Mouse (Mus musculus) embryonic stem cell, embryonic (primary cell): ENCODE measurements around the gene Azin2.

Source experiments
- CTCF ChIA-PET, 4 experiments: fragments of 300-600 bp in 2 of 4; fragments of 350-600 bp in 2 of 4; sonication (Branson Sonifier 250); formaldehyde crosslinking; loops; one replicate each; lab custom pipeline; 2022; ENCODE audit warnings: inconsistent platforms in 2 of 4; lab: Charles Lee
- POLR2A ChIA-PET, 4 experiments: fragments of 300-600 bp in 2 of 4; fragments of 350-600 bp in 2 of 4; sonication (Branson Sonifier 250); formaldehyde crosslinking; loops; one replicate each; lab custom pipeline; 2022; ENCODE audit warnings: antibody characterized with exemption in 4 of 4, inconsistent platforms in 1 of 4; lab: Charles Lee

Azin2 gene

DNA sequence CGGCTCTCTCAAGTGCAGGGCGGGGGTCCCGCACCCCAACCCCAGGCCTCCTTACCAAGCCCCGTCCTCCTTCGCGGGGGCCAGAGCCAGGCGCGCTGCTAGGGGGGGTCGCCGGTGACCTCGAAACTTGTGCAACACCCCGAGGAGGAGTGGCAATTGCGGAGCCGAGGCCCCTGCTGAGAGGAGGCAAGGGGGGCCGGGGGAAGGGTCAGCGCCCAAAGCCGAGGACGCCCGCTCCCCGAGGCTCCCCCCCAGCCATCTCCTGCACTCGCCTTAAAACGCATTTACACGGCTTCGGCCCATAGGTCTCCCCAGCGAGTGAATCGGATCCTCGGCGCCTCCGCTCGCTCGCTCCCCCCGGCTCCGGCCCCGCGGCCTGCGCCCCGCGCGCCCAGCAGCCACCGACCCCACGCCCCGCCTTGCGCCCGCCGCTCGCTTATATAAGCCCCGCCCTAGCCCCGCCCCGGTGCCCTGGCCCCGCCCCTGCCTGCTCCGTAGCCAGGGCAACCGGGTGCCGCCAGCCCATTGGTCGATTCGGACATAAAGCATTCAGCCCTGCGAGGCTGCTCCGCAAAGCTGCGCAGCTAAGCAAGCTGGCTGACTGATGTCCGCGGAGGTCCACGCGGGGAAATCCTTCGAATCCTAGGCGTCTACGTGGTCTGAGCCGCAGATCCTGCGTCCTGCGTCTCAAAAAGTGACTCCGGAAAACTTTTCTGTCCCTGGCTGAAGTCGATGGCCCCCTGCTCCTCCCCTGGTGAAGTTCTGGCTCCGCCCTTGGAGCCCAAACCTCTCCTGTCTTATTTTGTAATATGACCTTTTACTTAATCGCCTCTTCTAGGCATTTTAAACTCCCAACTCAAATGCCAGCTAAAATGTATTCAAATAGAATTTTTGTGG is at the start of gene Azin2:
Gene Azin2 (minus strand): TSS at position 414 of the 897 bp plus-strand sequence.
- CTCF ChIA-PET = interaction anchor here (0.5 to 1.8 kb wide), 11 partner anchors 9 to 395 kb away, joined by 3 to 7 read pairs (median 4); no protein-coding TSS in a partner anchor
- POLR2A ChIA-PET = interaction anchor here (0.5 to 9.9 kb wide), 70 partner anchors 8 to 1439 kb away, joined by 3 to 61 read pairs (median 4); partner anchors contain the start of genes Rnf19b (in 3 of the 4), Ak2 (in 1 of the 4), Bsdc1 (in 1 of the 4) and Csmd2 (in 1 of the 4)

DNA sequence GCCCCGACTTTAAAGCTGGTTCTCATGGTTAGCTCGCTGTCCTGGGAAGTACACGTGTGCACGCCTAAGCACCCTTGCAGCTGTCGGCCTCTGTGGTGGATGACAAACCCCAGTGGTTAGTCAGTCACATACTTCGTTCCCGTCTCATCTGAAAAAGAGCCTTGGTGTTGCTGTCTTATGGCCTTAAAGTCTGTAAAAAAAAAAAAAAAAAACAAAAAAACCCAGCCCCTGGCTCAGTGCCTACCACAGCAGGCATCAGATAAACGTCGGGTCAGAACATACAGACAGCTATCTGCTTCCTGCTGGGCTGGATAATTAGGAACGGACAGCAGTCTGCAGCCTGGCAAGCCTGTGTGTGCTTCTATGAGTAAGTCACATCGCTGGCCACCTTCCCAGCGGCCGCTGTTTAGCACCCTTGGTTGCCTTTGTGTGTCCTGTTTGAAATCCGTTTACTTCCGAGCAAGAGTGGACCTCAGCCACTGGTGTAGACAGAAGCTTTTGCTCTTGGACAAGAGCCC is 49.4 kb upstream of the Azin2 start:
- CTCF ChIA-PET = interaction anchor here in 2 of 4 experiments (0.6 to 0.7 kb wide), 4 partner anchors 38 to 237 kb away, joined by 4 to 9 read pairs (median 6); no protein-coding TSS in a partner anchor
- POLR2A ChIA-PET = interaction anchor here (0.6 to 22.0 kb wide), 17 partner anchors 9 to 463 kb away, joined by 3 to 330 read pairs (median 4); partner anchors contain the start of genes Rnf19b (in 3 of the 4) and Ak2 (in 2 of the 4)

DNA sequence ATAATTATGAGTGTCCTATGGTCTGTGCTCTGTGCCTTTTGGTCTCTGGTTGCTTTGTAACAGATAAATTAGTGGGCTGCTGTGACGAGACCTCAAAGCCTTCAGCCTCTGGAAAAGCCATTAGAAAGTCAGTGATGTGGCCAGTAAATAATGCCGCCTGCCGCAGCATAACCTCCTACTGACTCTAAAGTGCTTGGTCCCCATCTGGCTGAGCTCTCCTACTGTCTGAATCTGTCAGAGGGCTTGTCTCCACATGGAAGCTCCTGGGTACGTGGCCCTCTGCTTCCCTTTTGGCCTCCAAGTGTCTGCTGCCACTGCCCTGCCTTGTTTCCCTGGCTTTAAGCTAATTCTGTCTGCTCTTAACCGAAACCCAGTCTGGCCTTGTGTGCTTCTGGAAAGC is 47.3 kb upstream of the Azin2 start:
- ChIA-PET POLR2A (interaction anchor here in 3 of 4 experiments (0.6 to 22.0 kb wide), 11 partner anchors 11 to 52 kb away, joined by 3 to 330 read pairs (median 4); partner anchors contain the start of genes Ak2 (in 2 of the 3) and Rnf19b (in 2 of the 3)), CTCF (interaction anchor here in 2 of 4 experiments (0.7 to 1.1 kb wide), 2 partner anchors 13 to 121 kb away, joined by 4 to 6 read pairs; no protein-coding TSS in a partner anchor)

DNA sequence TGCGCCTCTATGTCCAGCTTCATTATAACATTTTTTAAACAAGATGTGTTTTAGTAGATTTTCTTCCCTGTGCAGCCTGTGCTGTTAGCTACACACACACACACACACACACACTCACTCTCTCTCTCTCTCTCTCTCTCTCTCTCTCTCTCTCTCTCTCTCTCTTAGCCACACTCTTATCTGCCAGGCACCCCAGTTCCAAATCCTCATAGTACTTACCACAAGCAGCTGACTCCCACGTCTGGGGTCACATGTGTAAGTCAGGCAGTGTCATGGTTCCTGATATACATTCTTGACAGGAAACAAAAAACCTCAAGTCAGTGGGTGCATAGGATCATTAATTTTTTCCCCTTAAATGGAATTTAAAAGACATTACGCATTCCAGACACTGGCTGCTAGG is 46.4 kb upstream of the Azin2 start:
- POLR2A ChIA-PET = interaction anchor here in 3 of 4 experiments (0.6 to 22.0 kb wide), 11 partner anchors 11 to 1343 kb away, joined by 3 to 330 read pairs (median 4); partner anchors contain the start of genes Ak2 (in 2 of the 3) and Rnf19b (in 2 of the 3)

DNA sequence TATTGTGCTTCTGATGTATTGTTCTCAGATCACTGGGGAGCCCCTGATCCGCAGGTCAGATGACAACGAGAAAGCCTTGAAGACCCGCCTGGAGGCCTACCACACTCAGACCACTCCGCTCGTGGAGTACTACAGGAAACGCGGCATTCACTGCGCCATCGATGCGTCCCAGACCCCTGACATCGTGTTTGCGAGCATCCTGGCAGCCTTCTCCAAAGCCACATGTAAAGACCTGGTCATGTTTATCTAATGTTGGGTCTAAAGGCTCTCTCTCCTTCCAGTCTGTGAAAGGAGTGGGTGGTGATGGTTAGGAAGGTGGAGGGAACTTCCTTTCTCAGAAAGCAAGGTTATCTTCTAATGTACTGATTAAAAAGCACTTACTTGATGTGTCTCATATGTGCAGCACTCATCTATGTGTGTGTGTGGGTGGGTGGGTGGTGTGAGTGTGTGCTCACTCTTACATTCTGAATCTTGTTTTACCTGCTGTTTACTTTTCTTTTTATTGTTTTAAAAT is 45.8 kb upstream of the Azin2 start:
- ChIA-PET CTCF (no interaction called here), POLR2A (interaction anchor here in 3 of 4 experiments (0.6 to 22.0 kb wide), 15 partner anchors 3 to 1344 kb away, joined by 3 to 330 read pairs (median 4); partner anchors contain the start of genes Rnf19b (in 3 of the 3) and Ak2 (in 2 of the 3))

More for the DNA sequence above, 46.4 kb upstream of the Azin2 start:
- CTCF ChIA-PET = interaction anchor here in 2 of 4 experiments (0.7 kb wide), 2 partner anchors 11 to 122 kb away, joined by 3 to 6 read pairs; no protein-coding TSS in a partner anchor

DNA sequence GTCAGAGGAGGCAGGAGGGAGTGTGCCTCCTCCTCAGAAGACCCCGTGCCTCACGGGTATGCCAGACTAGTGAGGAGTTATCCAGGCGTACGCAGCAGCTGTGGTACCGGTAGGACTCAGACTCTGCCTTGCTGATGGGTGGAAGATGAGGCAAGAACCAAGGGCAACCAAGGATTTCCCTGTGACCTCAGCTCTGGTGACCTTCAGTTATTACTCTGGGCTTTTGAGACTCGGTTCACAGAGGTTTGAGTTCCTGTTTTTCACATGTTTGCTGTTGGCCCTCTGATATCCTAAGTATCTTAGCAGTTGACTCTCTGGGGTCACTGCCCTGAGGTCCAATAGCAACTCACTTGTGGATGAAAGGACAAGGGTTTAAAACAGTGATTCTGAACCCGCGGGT is 41.5 kb upstream of the Azin2 start:
- CTCF ChIA-PET = interaction anchor here in 3 of 4 experiments (0.5 to 2.1 kb wide), 7 partner anchors 10 to 95 kb away, joined by 3 to 4 read pairs (median 3); no protein-coding TSS in a partner anchor
- POLR2A ChIA-PET = interaction anchor here in 3 of 4 experiments (0.5 to 22.0 kb wide), 25 partner anchors 6 to 91 kb away, joined by 3 to 330 read pairs (median 5); partner anchors contain the start of genes Rnf19b (in 3 of the 3) and Ak2 (in 2 of the 3)

DNA sequence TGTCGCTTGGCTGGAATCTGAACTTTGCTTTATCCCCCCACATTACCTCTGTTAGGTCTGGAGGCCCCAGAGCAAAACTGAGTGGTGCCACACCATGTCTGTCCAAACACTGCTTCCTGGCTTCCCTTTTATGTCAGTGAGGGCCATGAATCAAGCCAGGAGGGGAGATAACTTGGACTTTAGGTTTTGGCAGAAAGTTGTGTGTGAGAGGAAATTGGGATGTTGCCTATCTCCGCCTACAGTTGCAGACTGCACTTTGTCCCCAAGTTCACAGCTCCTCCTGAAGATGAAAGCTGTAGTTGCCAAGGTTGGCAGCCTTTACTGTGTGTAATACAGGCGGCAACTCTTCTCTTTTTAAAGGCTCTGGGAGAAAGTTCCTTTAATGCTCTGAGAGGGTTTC is 38.5 kb upstream of the Azin2 start:
- ChIA-PET CTCF (no interaction called here), POLR2A (interaction anchor here in 2 of 4 experiments (1.1 to 22.0 kb wide), 10 partner anchors 3 to 189 kb away, joined by 3 to 330 read pairs (median 222); partner anchors contain the start of genes Ak2 (in 2 of the 2), Rnf19b (in 1 of the 2), S100pbp (in 1 of the 2) and Yars (in 1 of the 2))

DNA sequence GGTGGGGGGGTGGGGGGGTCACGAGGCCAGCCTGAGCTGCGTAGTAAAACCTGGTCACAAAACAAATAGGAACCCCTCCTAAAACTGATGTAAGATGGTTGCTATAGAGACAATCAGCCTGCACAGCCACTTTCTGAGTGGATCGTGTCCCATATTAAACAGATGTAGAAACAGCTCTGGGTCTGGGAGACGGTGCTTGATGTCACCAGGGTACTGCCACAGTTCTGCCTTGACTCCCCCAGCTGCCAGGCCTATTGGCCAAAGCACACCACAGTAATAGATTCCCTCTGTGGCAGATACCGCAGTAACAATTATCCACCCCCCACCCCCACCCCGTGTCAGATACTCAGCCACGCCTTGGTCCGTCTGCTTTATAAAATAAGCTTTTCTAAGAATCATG is 36.2 kb upstream of the Azin2 start:
- ChIA-PET POLR2A (interaction anchor here (0.6 to 20.0 kb wide), 35 partner anchors 9 to 627 kb away, joined by 3 to 330 read pairs (median 6); partner anchors contain the start of genes Azin2 (in 2 of the 4) and Rnf19b (in 2 of the 4)), CTCF (interaction anchor here in 3 of 4 experiments (0.6 to 1.4 kb wide), 7 partner anchors 9 to 345 kb away, joined by 3 to 7 read pairs (median 5); no protein-coding TSS in a partner anchor)

DNA sequence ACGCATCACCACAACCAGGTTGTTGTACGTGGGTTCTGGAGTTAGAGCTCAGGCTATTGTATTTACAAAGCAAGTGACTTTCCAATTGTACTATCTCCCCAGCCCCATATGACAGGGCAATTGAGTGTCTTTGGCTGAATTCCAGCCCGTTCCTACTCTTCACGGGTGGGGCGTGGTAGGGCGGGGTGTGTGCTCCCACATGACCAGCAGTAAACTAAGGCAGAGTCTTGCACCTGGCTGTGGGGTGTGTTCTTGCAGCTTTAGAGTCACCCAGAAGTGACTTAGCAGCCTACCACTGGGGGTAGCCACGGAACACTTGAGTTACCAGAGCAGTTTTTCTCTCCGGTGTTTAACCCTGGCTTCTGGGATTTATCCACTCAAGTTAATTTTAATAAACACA is 35.0 kb upstream of the Azin2 start:
- POLR2A ChIA-PET = interaction anchor here (0.6 to 20.0 kb wide), 43 partner anchors 8 to 1473 kb away, joined by 3 to 330 read pairs (median 5); partner anchors contain the start of genes Rnf19b (in 4 of the 4), Azin2 (in 2 of the 4) and Zscan20 (in 1 of the 4)
- CTCF ChIA-PET = interaction anchor here in 3 of 4 experiments (0.5 to 1.6 kb wide), 12 partner anchors 9 to 284 kb away, joined by 3 to 9 read pairs (median 3); no protein-coding TSS in a partner anchor

DNA sequence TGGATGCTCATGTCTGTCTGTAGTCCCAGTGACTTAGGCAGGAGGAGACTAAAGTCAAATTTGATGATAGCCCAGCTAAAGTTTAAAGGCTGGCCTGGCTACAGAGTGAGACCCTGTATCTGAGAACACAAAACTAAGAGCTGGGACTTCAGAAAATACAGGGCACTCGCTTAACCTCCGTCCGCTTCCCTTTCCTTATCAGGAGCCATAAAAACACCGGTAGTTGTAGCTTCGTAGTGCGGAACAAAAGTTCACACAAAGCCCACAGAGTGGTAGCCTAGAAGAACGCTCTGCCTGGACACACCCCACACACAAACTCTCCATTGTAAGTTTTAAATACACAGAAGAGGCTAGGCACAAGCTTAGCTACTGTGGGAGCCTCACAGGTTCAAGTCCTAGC is 33.0 kb upstream of the Azin2 start:
- POLR2A ChIA-PET = interaction anchor here (0.6 to 20.0 kb wide), 29 partner anchors 8 to 364 kb away, joined by 3 to 330 read pairs (median 4); partner anchors contain the start of genes Rnf19b (in 3 of the 4), S100pbp (in 1 of the 4) and Yars (in 1 of the 4)
- CTCF ChIA-PET = interaction anchor here in 3 of 4 experiments (0.6 to 1.1 kb wide), 5 partner anchors 10 to 117 kb away, joined by 3 read pairs; no protein-coding TSS in a partner anchor

DNA sequence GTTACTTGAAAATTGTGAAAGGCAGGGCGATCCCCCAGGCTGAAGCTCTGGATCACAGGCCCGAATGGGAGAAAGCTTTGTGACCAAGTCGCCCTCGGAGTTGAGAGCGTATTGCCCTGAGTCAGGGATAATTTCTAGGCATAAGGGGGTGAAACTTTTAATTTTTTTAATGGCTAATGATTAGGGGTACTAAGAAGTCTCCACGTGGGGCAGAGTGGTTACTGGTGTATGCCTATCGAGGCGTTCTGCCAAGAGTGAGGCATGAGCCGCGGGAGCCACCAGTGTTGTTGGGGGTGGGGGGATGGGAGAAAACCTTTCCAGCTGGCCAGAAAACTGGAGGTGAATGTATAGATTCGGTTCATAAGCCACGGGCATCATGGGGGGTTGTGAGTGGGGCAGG is 31.4 kb upstream of the Azin2 start:
- ChIA-PET CTCF (interaction anchor here (0.6 to 2.8 kb wide), 12 partner anchors 9 to 1955 kb away, joined by 3 to 17 read pairs (median 4); no protein-coding TSS in a partner anchor), POLR2A (interaction anchor here in 3 of 4 experiments (0.8 to 20.0 kb wide), 42 partner anchors 10 to 702 kb away, joined by 3 to 330 read pairs (median 4); partner anchors contain the start of genes Rnf19b (in 3 of the 3), Azin2 (in 2 of the 3), S100pbp (in 2 of the 3) and Yars (in 2 of the 3))

DNA sequence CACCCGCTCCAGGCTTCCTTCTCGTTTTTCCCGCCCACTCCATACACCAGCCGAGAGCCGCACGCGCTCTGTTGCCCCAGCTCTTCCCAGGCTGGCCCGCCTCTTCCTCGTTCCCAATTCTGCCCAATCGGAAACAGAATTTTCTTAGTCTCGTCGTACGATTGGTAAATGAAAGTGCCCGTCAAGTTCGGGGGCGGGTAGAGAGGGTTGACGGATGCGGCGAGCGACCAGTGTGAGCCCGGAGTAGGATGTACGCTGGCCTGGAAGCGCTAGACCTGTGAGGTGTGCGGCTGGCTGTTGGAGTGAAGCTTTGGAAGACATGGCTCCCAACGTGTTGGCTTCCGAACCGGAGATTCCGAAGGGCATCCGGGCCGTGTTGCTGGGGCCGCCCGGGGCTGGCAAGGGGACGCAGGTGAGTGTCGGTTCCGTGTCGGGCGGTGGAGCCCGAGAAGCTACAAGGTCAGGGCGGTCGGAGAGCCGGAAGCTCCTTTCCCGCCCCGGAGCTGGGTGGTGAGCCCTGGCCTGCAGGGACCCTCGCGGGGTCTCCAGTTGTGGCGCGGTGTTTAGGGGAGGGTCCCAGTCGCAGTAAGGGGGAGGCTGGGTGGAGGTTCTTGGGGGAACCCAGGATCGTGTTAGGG is 30.9 kb upstream of the Azin2 start:
- ChIA-PET POLR2A (interaction anchor here (0.6 to 20.0 kb wide), 61 partner anchors 10 to 1109 kb away, joined by 3 to 330 read pairs (median 3); partner anchors contain the start of genes Azin2 (in 3 of the 4), Rnf19b (in 3 of the 4), S100pbp (in 2 of the 4) and Yars (in 2 of the 4)), CTCF (interaction anchor here (0.6 to 2.8 kb wide), 16 partner anchors 9 to 1954 kb away, joined by 3 to 17 read pairs (median 4); no protein-coding TSS in a partner anchor)

DNA sequence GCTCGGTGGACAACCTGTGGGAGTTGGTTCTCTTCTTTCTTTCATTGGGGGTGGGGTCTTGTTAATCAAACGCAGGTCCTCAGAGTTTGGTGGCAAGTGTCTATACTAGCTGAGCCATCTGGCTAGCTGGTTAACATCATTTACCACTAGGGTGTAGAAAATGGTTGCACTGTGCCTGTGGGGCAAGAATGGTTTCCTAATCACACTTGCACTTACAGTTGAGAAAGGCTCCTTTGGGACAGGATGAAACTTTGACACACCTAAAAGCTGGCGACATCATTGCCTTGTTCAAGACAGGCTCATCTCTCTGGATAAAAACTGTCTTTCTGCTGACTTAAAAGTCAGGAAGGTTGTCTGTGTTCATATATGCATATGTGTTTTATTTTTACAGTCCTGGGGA is 29.9 kb upstream of the Azin2 start:
- CTCF ChIA-PET = interaction anchor here in 2 of 4 experiments (0.5 to 2.8 kb wide), 6 partner anchors 18 to 285 kb away, joined by 3 to 17 read pairs (median 4); no protein-coding TSS in a partner anchor
- POLR2A ChIA-PET = interaction anchor here in 3 of 4 experiments (0.7 to 20.0 kb wide), 35 partner anchors 9 to 1110 kb away, joined by 3 to 330 read pairs (median 4); partner anchors contain the start of genes Rnf19b (in 3 of the 3), Azin2 (in 1 of the 3) and Pef1 (in 1 of the 3)

DNA sequence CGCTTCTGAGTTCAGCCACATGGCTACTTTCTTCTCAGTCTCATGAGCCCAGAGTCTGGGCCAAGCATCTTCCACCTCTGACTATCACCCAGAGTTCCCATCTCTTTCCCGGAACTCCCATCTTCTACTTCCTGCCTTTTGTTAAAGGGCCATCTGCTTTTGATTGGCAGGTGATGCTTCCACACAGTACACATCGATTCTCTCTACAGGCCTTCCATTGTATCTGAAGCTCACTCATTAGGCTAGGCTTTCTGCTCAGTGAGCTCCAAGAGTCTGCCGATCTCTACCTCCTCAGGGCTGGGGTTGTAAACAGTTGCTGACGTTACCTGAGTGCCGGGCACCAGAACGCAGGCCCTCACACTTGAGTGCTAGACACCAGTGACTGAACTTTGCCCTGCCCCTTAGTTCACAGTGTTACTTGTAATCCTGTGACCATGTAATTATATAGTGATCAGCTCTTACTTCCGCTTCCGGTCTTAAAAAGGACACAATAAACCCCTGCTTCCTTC is 29.3 kb upstream of the Azin2 start, which contains the start of gene Ak2:
Gene Ak2 (plus strand): TSS at position 459 of the 509 bp plus-strand sequence.
- ChIA-PET POLR2A (interaction anchor here in 3 of 4 experiments (0.7 to 20.0 kb wide), 26 partner anchors 8 to 617 kb away, joined by 3 to 330 read pairs (median 5); partner anchors contain the start of genes Rnf19b (in 3 of the 3) and Azin2 (in 1 of the 3)), CTCF (interaction anchor here in 2 of 4 experiments (0.5 to 2.8 kb wide), 8 partner anchors 14 to 285 kb away, joined by 3 to 17 read pairs (median 4); no protein-coding TSS in a partner anchor)

DNA sequence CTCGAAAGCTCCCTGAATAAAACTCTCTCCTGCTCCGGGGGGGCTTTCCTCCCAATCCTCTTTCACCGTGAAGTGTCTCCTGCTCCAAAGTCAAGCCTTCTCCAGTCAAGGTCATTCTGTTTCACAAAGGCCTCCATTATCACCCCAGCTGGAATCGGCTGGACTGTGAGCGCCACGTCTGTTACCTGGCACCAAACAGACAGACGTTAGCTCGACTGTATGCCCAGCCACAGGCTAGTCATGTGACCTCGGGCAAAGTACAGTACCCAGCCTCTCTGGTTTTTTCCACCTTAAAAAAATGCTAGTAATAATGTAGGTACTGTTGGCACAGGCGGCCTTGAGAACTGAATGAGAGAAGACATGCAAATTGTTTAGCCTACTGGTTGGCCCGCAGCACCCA is 27.4 kb upstream of the Azin2 start:
- ChIA-PET POLR2A (interaction anchor here (0.6 to 20.0 kb wide), 35 partner anchors 8 to 263 kb away, joined by 3 to 330 read pairs (median 6); partner anchors contain the start of genes Rnf19b (in 4 of the 4) and Azin2 (in 2 of the 4)), CTCF (interaction anchor here in 2 of 4 experiments (0.7 to 1.1 kb wide), 3 partner anchors 19 to 123 kb away, joined by 3 to 8 read pairs (median 5); no protein-coding TSS in a partner anchor)
